Mouse (Mus musculus) thymus, adult 2 months (tissue): Measurements from ENCODE around the gene Vmn1r49. TPM values are rescaled to one million over a fixed set of nuclear protein-coding genes. Genes with fewer than 3 reads are reported as not detected.
"Not testable (repeated sequence)": the region's sequence is repeated elsewhere in the genome, so short reads cannot be mapped to it uniquely, and the experiment has no call there.

ENCODE experiments used
- DNase-seq: peaks from one replicate; pipeline ENCODE4 v3.0.0; 2021
- H3K27ac ChIP-seq: fragments of 200-500 bp; 2 replicates; pipeline ENCODE4 v1.5.1; 2012; ENCODE audit warnings: low read length, control low read depth; ENCODE audit not compliant: control insufficient read depth, insufficient read depth
- H3K27me3 ChIP-seq: fragments of 200-500 bp; 2 replicates; pipeline ENCODE4 v1.6.1; 2012; ENCODE audit warnings: mild to moderate bottlenecking, low read length, moderate library complexity, mixed read lengths; ENCODE audit not compliant: control insufficient read depth, insufficient read depth
- H3K36me3 ChIP-seq: fragments of 200-500 bp; 2 replicates; pipeline ENCODE4 v1.6.1; 2012; ENCODE audit warnings: mild to moderate bottlenecking, low read length, moderate library complexity; ENCODE audit not compliant: control insufficient read depth, insufficient read depth
- H3K4me1 ChIP-seq: fragments of 200-500 bp; replicated peaks from 2 replicates; pipeline ENCODE4 v1.6.1; 2012; ENCODE audit warnings: low read length; ENCODE audit not compliant: control insufficient read depth, insufficient read depth
- H3K4me3 ChIP-seq: fragments of 200-500 bp; 2 replicates; pipeline ENCODE4 v1.5.1; 2012; ENCODE audit warnings: mild to moderate bottlenecking, low read length, control low read depth, moderate library complexity; ENCODE audit not compliant: control insufficient read depth, insufficient read depth
- CTCF ChIP-seq: fragments of 200-500 bp; IDR thresholded peaks from 2 replicates; pipeline ENCODE4 v1.5.1; 2012; ENCODE audit warnings: mild to moderate bottlenecking, control low read depth, low read length, moderate library complexity, borderline replicate concordance; ENCODE audit not compliant: control insufficient read depth, poor library complexity, insufficient read depth; ENCODE audit errors: extremely low read depth
- POLR2A ChIP-seq: fragments of 200-500 bp; IDR thresholded peaks from 2 replicates; pipeline ENCODE4 v1.6.1; 2012; ENCODE audit warnings: mild to moderate bottlenecking, low read length, control low read depth, moderate library complexity; ENCODE audit not compliant: control insufficient read depth, poor library complexity, insufficient read depth; ENCODE audit errors: extremely low read depth
- WGBS: fragments of 180-500 bp; shearing (Covaris S2); methylation state at CpG from one replicate; pipeline ENCODE4 v1.1.7; 2018; 5-methylcytosine and 5-hydroxymethylcytosine counted together
- polyA plus RNA-seq: library from polyadenylated mRNA; depleted of rRNA; stranded (reverse); fragments of >200 nt; gene quantifications from 2 replicates; pipeline ENCODE4 v1.2.3, GENCODE M21; 2012; rRNA removed

Gene Vmn1r49
- not detected in 2 replicates for polyA plus RNA-seq

GRCm38 (mm10) chr6:90078406-90078805, at the start of gene Vmn1r49:
Gene Vmn1r49 (minus strand): TSS chr6:90078506.
- H3K4me3 ChIP-seq, result no peak within 1 kb of the TSS
- WGBS, result 88% methylated on average over 4 of the region's 4 CpGs

GRCm38 (mm10) chr6:90122296-90122695, 44.0 kb upstream of the Vmn1r49 start, which contains the start of gene Vmn1r51:
Gene Vmn1r51 (plus strand): TSS chr6:90122596.
- not testable (repeated sequence) for H3K4me3 ChIP-seq, H3K27me3 ChIP-seq, DNase-seq, H3K27ac ChIP-seq, H3K36me3 ChIP-seq, H3K4me1 ChIP-seq
- WGBS, result 93% methylated on average over 1 of the region's 1 CpGs

More at GRCm38 (mm10) chr6:90078406-90078805, at the start of gene Vmn1r49:
- no peak for DNase-seq
- Histone ChIP-seq H3K4me1 (no peaks in the 10 kb centered on the region), H3K27ac (no peak within 1 kb of the TSS), H3K36me3 (no peaks in the 10 kb centered on the region), H3K27me3 (no peaks in the 10 kb centered on the region)
- TF ChIP-seq POLR2A, result no peak
- no peak for TF ChIP-seq CTCF

- Histone ChIP-seq H3K4me1 (no peaks in the 10 kb centered on the region), H3K27ac (no peak within 1 kb of the TSS), H3K36me3 (no peaks in the 10 kb centered on the region), H3K4me3 (no peak within 1 kb of the TSS), H3K27me3 (no peaks in the 10 kb centered on the region)
- no peak for DNase-seq
- 54% methylated on average over 2 of the region's 2 CpGs for WGBS
- no peak for TF ChIP-seq CTCF
- no peak for TF ChIP-seq POLR2A
Measured at GRCm38 (mm10) chr6:90101130-90101529, 22.8 kb upstream of the Vmn1r49 start, which contains the start of gene Vmn1r50. Gene Vmn1r50 (plus strand): TSS chr6:90101430.

- no peak for TF ChIP-seq POLR2A
- TF ChIP-seq CTCF, result no peak
- no peak for DNase-seq
- H3K27ac ChIP-seq, result no peak overlapping the region
- no peaks in the 10 kb centered on the region for H3K27me3 ChIP-seq
- WGBS, result 99% methylated on average over 2 of the region's 2 CpGs
- H3K4me3 ChIP-seq, result no peak overlapping the region
- H3K36me3 ChIP-seq, result no peaks in the 10 kb centered on the region
- H3K4me1 ChIP-seq, result no peaks in the 10 kb centered on the region
Measured at GRCm38 (mm10) chr6:90100566-90100965, 22.3 kb upstream of the Vmn1r49 start.

GRCm38 (mm10) chr6:90036741-90037140, 41.6 kb downstream of the Vmn1r49 start, which contains the start of gene Vmn1r48:
Gene Vmn1r48 (minus strand): TSS chr6:90036841.
- H3K27ac ChIP-seq, DNase-seq, H3K4me3 ChIP-seq, H3K27me3 ChIP-seq, H3K4me1 ChIP-seq, H3K36me3 ChIP-seq: not testable (repeated sequence)
- no CpG with 5 or more reads among the region's 2 CpGs for WGBS

Other genes starting within 250 kb of the Vmn1r49 start
- gene Vmn1r42, start 202.1 kb downstream of the Vmn1r49 start, polyA plus RNA-seq, result not detected in 2 replicates
- gene Vmn1r43, start 202.1 kb downstream of the Vmn1r49 start, polyA plus RNA-seq, result not detected in 2 replicates
- not detected in 2 replicates for gene Vmn1r44, start 194.8 kb downstream of the Vmn1r49 start, polyA plus RNA-seq
- not detected in 2 replicates for gene Vmn1r45, start 137.9 kb downstream of the Vmn1r49 start, polyA plus RNA-seq
- gene Vmn1r46, start 109.2 kb downstream of the Vmn1r49 start, polyA plus RNA-seq, result not detected in 2 replicates
- gene Vmn1r47, start 62.4 kb downstream of the Vmn1r49 start, polyA plus RNA-seq, result not detected in 2 replicates
- gene Vmn1r48, start 41.7 kb downstream of the Vmn1r49 start, polyA plus RNA-seq, result not detected in 2 replicates
- gene Vmn1r50, start 22.9 kb upstream of the Vmn1r49 start, polyA plus RNA-seq, result not detected in 2 replicates
- gene Vmn1r51, start 44.1 kb upstream of the Vmn1r49 start, polyA plus RNA-seq, result not detected in 2 replicates
- not detected in 2 replicates for gene Vmn1r52, start 96.3 kb upstream of the Vmn1r49 start, polyA plus RNA-seq
- gene V1ra8, start 124.3 kb upstream of the Vmn1r49 start, polyA plus RNA-seq, result not detected in 2 replicates
- gene Vmn1r53, start 145.9 kb upstream of the Vmn1r49 start, polyA plus RNA-seq, result not detected in 2 replicates
- not detected in 2 replicates for gene Vmn1r54, start 167.8 kb upstream of the Vmn1r49 start, polyA plus RNA-seq
- gene BC048671, start 222.7 kb upstream of the Vmn1r49 start, polyA plus RNA-seq, result not detected in 2 replicates
- gene Chst13, start 246.7 kb upstream of the Vmn1r49 start, polyA plus RNA-seq, result 0.50 and 0.57 TPM in 2 replicates